Mouse (Mus musculus) adrenal gland, adult (tissue): ENCODE measurements at regions not wholly inside any gene's neighbourhood (a gene's known extent, or its start where the extent isn't known, plus 50 kb on each side); places are given as distances from the start of the nearest gene placed in this dataset.
"Not testable (repeated sequence)": the region's sequence is repeated elsewhere in the genome, so short reads cannot be mapped to it uniquely, and the experiment has no call there.

Experiments used
- DNase-seq, 2 experiments: peaks; one replicate each; pipeline ENCODE4 v3.0.0; 2022 to 2023; ENCODE audit warnings: low spot score in 1 of 2; ENCODE audit not compliant: inconsistent age in 2 of 2

DNA sequence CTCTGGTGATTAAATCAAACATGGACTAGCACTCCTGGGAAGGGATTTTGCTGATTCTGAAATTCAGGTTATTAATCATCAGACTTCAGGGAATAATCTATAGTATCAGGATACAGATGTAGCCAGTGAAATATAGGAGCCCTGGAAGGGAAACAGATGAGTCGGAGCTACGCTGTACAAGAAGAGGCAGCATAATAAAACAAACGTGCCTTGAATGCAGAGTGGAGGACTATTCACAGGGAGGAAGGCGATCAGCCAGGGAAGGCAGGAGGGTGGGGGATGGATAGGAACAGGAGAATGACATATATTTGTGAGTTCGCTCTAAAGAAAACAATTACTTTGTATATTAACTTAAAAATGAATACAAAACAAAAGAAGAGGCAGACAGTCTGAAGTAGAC, 286.6 kb upstream of the Got2 start:
- no peak for DNase-seq

- no peak for DNase-seq
Measured at GRCm38 (mm10) chr8:96164933-96165332, 276.6 kb upstream of the Got2 start.

- DNase-seq: no peak
Measured at GRCm38 (mm10) chr8:96159899-96160298, 271.6 kb upstream of the Got2 start.

GRCm38 (mm10) chr8:96152496-96153250, 264.3 kb upstream of the Got2 start:
- DNase-seq: peak; percentile 27 to 76

DNA sequence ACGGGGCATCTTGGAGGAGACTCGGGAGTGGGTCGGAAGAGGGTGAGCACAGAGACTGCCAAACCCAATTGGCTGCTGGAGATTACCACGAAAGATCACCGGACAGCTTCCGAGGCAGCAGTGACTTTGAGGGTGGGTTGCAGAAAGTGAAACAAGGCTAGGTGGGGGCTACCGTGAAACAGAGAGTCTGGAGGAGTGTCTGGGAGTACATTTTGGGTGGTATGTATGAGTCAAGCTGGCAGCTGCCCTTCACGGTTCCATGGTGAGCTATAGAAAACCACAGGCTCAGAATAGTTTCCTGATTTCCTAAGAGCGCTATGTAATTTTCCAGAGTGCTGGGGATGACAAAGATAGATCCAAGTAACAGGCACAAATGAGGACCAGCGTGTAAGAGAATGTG, 263.7 kb upstream of the Got2 start:
- no peak for DNase-seq

GRCm38 (mm10) chr8:96151065-96151472, 262.7 kb upstream of the Got2 start:
- no peak for DNase-seq

DNA sequence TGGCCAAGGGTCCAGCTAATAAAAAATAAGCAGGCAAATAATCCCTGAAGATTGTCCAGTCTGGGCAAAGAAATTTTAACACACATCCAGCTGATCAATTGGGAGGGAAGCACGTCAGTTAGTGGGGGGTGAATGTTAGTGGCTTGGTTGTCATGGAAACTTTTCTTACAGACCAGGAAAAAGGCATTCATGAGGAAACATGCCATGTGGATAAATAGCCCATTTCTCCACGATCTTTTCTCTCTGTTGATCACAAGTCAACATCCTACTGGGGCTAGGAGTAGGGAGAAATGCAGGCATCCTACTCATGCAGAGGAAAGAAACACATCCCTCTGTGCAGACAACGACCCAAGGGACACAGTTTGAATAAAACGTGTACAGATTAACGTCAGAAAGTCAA, 243.8 kb upstream of the Got2 start:
- no peak for DNase-seq

DNA sequence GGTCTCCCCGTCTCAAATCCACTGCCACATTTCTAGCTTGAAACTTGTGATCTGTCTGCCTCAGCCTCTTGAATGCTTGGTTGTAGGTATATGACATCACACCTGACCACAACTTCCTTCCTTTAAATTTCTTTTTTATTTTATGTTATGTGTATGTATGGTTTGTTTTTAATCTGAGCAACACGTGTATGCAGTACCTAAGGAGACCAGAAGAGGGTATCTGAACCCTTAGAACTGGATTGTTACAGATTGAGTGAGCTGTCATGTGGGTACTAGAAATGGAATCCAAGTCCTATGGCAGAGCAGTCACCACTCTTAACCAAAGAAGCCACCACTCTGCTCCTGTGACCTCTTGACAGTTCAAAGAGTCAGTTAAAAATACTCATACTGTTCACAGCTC, 240.0 kb upstream of the Got2 start:
- no peak for DNase-seq

GRCm38 (mm10) chr8:96100817-96101216, 212.5 kb upstream of the Got2 start:
- DNase-seq: no peak

- no peak for DNase-seq
Measured at GRCm38 (mm10) chr8:96092931-96093330, 204.6 kb upstream of the Got2 start.

- no peak for DNase-seq
Measured at GRCm38 (mm10) chr8:96090231-96090630, 201.9 kb upstream of the Got2 start.

GRCm38 (mm10) chr8:96068306-96068705, 180.0 kb upstream of the Got2 start:
- DNase-seq: no peak

- DNase-seq: no peak
Measured at GRCm38 (mm10) chr8:96047686-96048085, 159.3 kb upstream of the Got2 start.

- no peak for DNase-seq
Measured at GRCm38 (mm10) chr8:96042335-96042734, 154.0 kb upstream of the Got2 start.

DNA sequence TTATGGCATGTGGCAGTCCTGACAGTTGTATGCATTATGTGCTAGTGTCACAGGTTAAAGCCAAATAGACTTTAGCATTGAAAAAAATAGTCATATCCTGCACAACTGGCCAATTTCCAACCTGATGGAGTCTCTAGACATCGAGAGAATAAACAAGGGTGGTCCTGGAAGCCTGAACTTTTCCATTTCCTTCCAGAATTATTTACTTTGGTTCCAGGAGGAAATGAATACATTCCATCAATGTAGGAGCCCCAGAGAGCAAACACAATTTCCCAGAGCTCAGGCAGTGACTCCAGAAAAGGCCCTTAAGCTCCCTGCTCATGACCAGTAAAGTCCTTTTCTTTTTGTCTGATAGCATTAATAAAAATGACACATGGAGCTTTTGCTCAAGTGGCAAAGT, 151.9 kb upstream of the Got2 start:
- peak in 1 of 2 experiments; percentile 28 for DNase-seq

GRCm38 (mm10) chr8:96018742-96019141, 130.4 kb upstream of the Got2 start:
- not testable (repeated sequence) for DNase-seq

GRCm38 (mm10) chr8:96012002-96012401, 123.7 kb upstream of the Got2 start:
- DNase-seq: no peak

DNA sequence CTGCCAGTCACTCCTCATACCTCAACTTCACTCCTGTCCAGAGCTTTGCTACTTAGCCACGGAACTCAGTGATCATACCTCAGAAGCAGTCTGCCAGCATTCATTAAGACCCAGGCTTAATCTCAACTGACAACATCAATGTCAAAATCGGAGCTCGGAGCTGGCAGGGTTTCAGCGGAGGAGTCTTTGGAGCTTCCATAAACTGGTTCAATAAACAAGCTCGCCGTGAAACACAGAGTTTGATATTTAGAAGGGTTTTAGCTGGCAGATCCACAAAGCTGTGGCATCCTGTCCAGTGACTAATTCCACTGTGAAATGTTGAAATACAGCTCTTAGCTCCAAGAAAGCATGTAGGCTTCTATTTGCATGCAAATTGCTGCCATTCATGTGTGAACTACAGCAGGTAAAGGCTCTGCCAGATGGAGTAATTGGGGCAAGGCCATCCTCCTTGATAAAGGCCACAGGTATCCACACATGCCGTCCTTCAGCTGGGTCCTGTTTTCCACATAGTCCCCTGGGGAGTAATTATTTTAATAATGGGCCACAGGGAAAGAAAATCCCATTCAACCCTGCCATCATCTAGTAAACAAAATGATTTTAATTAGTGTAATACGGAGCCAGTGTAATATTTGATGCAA, 103.6 kb upstream of the Got2 start:
- no peak for DNase-seq

DNA sequence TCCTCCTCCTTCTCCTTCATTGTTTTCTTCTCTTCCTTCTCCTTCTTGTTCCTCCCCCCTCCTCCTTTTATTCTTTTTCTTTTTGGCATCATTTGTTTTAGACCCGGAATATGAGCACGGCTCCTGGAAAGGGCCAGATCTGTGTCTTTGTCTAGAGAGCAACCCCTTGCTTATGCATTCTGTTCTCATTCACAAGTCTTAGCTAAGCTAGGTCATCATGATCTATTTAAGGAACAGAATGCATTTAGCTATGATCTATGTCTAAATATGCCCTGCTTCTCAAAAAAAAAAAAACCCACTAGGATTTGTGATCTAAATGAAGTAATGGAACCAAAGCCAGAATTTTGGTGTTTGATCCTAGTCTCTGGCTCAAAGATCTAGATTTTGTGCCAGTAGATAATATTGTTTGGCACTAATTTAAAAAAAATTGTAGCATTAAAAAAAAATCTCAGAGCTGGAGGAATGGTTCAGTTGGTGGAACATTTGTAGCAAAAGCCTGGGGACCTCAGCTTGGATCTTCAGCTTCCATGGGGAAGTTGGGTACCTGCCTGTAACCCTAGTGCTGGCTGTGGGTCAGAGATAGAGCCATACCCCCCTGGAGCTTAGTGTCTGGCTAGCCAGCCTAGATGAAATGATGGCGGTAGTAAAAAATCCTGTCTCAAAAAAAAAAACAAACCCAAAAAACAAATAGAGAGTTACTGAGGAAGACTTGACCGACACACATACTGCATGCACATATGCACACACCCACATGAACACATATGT, 100.5 kb upstream of the Got2 start:
- DNase-seq: no peak

DNA sequence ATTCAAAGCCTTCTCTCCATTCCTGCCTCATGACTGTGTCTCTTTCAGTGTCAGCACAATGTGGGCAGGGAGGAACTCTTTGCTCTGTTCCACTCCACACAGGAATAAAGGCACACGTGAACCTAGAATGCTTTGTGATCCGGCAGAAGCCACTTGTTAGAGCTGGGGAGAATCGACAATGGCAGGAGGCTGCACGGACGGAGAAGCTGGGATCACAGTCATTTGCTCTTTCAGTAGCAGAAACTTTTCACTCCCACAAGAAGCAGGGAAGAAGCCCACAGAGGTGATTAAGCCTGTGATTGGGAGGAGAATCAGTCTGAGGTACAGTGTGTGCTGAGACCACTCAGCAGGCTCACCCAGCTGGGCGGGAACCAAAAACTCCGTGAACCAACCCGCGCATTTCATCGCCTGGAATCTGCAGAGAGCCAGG, 98.7 kb upstream of the Got2 start:
- DNase-seq: no peak

- no peak for DNase-seq
Measured at GRCm38 (mm10) chr8:95986410-95986809, 98.1 kb upstream of the Got2 start.

- no peak for DNase-seq
Measured at GRCm38 (mm10) chr8:95983690-95984089, 95.3 kb upstream of the Got2 start.
